Mouse (Mus musculus) spleen, embryonic (tissue): Measurements from ENCODE around the gene Atp6v0a4.

ENCODE experiments used
- CTCF ChIA-PET: fragments of 350-600 bp; sonication (Branson Sonifier 250); formaldehyde crosslinking; loops from one replicate; lab custom pipeline; 2022; lab: Charles Lee

The Atp6v0a4 gene

GRCm38 (mm10) chr6:38125462-38125861 is 1.1 kb upstream of the Atp6v0a4 start:
- CTCF ChIA-PET = no interaction called here

GRCm38 (mm10) chr6:38124882-38125281 is 496 bp upstream of the Atp6v0a4 start:
- CTCF ChIA-PET = no interaction called here

- CTCF ChIA-PET = no interaction called here
Observed at GRCm38 (mm10) chr6:38123471-38124206, 747 bp downstream of the Atp6v0a4 start.

- CTCF ChIA-PET = no interaction called here
Observed at GRCm38 (mm10) chr6:38122791-38123190, 1.6 kb downstream of the Atp6v0a4 start.

- CTCF ChIA-PET = no interaction called here
Observed at GRCm38 (mm10) chr6:38121843-38122242, 2.5 kb downstream of the Atp6v0a4 start.

GRCm38 (mm10) chr6:38120681-38121371 is 3.6 kb downstream of the Atp6v0a4 start:
- CTCF ChIA-PET = interaction anchor here (0.6 kb wide), 1 partner anchor 97 kb away, joined by 6 read pairs; no protein-coding TSS in a partner anchor

GRCm38 (mm10) chr6:38118341-38118740 is 6.0 kb downstream of the Atp6v0a4 start:
- CTCF ChIA-PET = no interaction called here

GRCm38 (mm10) chr6:38116107-38116770 is 8.1 kb downstream of the Atp6v0a4 start:
- CTCF ChIA-PET = no interaction called here

- CTCF ChIA-PET = no interaction called here
Observed at GRCm38 (mm10) chr6:38110859-38111258, 13.5 kb downstream of the Atp6v0a4 start.

GRCm38 (mm10) chr6:38109871-38110270 is 14.5 kb downstream of the Atp6v0a4 start:
- CTCF ChIA-PET = interaction anchor here (0.5 kb wide), 1 partner anchor 103 kb away, joined by 3 read pairs; no protein-coding TSS in a partner anchor

- CTCF ChIA-PET = interaction anchor here (0.5 kb wide), 1 partner anchor 102 kb away, joined by 3 read pairs; no protein-coding TSS in a partner anchor
Observed at GRCm38 (mm10) chr6:38109160-38109795, 15.1 kb downstream of the Atp6v0a4 start, which contains the start of gene Tmem213. TSS of gene Tmem213 (plus strand) at chr6:38109255.

GRCm38 (mm10) chr6:38108449-38108848 is 15.9 kb downstream of the Atp6v0a4 start:
- CTCF ChIA-PET = no interaction called here

- CTCF ChIA-PET = no interaction called here
Observed at GRCm38 (mm10) chr6:38105924-38106323, 18.5 kb downstream of the Atp6v0a4 start.

- CTCF ChIA-PET = interaction anchor here (0.6 kb wide), 1 partner anchor 100 kb away, joined by 9 read pairs; no protein-coding TSS in a partner anchor
Observed at GRCm38 (mm10) chr6:38103775-38104174, 20.6 kb downstream of the Atp6v0a4 start.

- CTCF ChIA-PET = no interaction called here
Observed at GRCm38 (mm10) chr6:38102216-38102795, 22.1 kb downstream of the Atp6v0a4 start.

GRCm38 (mm10) chr6:38096961-38097370 is 27.4 kb downstream of the Atp6v0a4 start:
- CTCF ChIA-PET = no interaction called here

- CTCF ChIA-PET = no interaction called here
Observed at GRCm38 (mm10) chr6:38094701-38095100, 29.7 kb downstream of the Atp6v0a4 start.

- CTCF ChIA-PET = no interaction called here
Observed at GRCm38 (mm10) chr6:38092539-38092938, 31.8 kb downstream of the Atp6v0a4 start.

GRCm38 (mm10) chr6:38087242-38088026 is 37.0 kb downstream of the Atp6v0a4 start:
- CTCF ChIA-PET = no interaction called here

GRCm38 (mm10) chr6:38083204-38083603 is 41.2 kb downstream of the Atp6v0a4 start:
- CTCF ChIA-PET = no interaction called here
